Mouse (Mus musculus) layer of hippocampus, postnatal 36 days (tissue): ENCODE results near the gene Mup12. TPM values are rescaled to one million over a fixed set of nuclear protein-coding genes. Genes with fewer than 3 reads are reported as not detected.
"Not testable (repeated sequence)": the region's sequence is repeated elsewhere in the genome, so short reads cannot be mapped to it uniquely, and the experiment has no call there.

ENCODE experiments used
- DNase-seq, 2 experiments: peaks; one replicate each; pipeline ENCODE4 v3.0.0; 2022
- total RNA-seq, 2 experiments: library from RNA; stranded (reverse); gene quantifications; 2 replicates each; pipeline ENCODE4 v1.2.3; 2021

The Mup12 gene
- total RNA-seq = not detected

- DNase-seq = not testable (repeated sequence)
Measured at GRCm38 (mm10) chr4:60741226-60741625, at the start of gene Mup12. TSS of gene Mup12 (minus strand) at chr4:60741326.

Other genes starting within 250 kb of the Mup12 start
- gene Mup1, start 239.4 kb downstream of the Mup12 start, total RNA-seq = not detected
- not detected for gene Mup10, start 159.1 kb downstream of the Mup12 start, total RNA-seq
- not detected for gene Mup11, start 78.9 kb downstream of the Mup12 start, total RNA-seq
- gene Mup22, start 80.1 kb upstream of the Mup12 start, total RNA-seq = not detected